Mouse (Mus musculus) spleen, postnatal 36 days (tissue): ENCODE data around the gene Nrf1.

Experiments
- DNase-seq, 2 experiments: peaks; one replicate each; pipeline ENCODE4 v3.0.0; 2022; ENCODE audit warnings: low spot score in 2 of 2, mixed read lengths in 1 of 2

Nrf1 gene

GRCm38 (mm10) chr6:30047271-30048162 is at the start of gene Nrf1:
Gene Nrf1 (plus strand): TSS chr6:30047988.
- DNase-seq = peak; percentile 90 to 92

GRCm38 (mm10) chr6:29998140-29998539 is 49.6 kb upstream of the Nrf1 start:
- no peak for DNase-seq

DNA sequence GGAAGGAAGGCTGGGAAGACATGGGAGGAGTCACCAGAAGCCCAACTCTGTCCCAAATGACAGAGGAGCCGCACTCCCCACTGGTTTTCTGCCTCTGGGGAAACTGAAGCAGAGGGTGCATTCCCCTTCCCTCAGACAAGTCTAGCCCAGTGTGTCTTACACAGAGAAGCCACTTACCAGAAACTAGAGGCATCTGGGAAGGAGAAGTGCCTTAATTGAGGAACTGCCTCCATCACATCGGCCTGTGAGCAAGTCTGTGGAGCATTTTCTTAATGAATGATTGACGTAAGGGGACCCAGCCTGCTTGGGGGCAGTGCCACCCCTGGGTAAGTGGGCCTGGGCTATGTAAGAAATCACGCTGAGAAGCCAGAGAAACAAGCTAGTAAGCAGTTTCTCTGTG is 49.0 kb upstream of the Nrf1 start:
- DNase-seq = no peak

- no peak for DNase-seq
Observed at GRCm38 (mm10) chr6:30002628-30003027, 45.2 kb upstream of the Nrf1 start.

DNA sequence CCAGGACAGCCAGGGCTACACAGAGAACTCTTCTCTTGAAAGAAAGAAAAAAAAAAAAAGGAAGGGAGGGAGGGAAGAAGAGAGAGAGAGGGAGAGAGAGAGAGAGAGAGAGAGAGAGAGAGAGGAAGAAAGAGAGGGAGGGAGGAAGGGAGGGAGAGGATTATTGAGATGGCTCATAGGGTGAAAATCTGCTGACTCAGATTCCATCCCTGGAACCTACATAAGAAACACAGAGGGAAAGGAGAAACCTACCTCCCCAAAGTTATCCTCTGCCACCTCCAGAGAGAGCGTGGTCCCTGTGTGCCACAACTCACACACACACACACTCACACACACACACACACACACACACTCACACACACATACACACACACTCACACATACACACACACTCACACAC is 41.9 kb upstream of the Nrf1 start:
- no peak for DNase-seq

GRCm38 (mm10) chr6:30009204-30009603 is 38.6 kb upstream of the Nrf1 start:
- no peak for DNase-seq

DNA sequence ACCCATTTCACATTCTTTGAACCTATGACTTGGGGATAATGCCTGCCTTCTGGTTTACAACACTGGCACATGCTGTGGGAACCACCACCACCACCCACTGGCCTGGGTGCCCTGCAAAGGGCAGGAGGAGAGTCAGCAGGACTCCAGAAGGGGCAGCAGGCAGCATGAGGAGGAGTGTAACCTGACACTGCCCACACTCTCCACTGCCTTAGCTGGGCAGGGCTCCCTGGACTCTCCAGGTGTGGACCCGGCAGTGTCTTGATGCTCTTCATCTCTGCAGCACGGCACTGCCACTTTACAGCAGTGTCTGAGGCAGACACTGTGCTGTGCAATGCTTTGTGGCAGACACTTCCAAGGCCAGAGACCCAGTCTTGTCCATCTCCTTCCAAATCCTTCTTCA is 34.3 kb upstream of the Nrf1 start:
- DNase-seq = no peak

- no peak for DNase-seq
Observed at GRCm38 (mm10) chr6:30014187-30014864, 33.5 kb upstream of the Nrf1 start.

DNA sequence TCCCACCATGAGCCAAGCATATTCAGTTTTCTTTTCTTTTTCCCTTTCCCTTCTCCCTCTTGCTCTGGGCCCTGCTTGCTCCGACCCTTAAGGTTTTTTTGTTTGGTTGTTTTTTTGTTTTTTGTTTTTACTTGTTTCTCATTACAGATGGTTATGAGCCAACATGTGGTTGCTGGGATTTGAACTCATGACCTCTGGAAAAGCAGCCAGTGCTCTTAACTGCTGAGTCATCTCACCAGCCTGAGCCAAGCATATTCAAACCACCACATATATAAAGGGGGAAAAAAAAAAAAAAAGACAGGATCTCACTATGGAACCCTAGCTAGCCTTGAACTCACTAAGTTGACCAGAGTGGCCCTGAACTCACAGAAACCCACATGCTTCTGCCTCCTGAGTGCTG is 26.5 kb upstream of the Nrf1 start:
- no peak for DNase-seq

- no peak for DNase-seq
Observed at GRCm38 (mm10) chr6:30021656-30022055, 26.1 kb upstream of the Nrf1 start.

DNA sequence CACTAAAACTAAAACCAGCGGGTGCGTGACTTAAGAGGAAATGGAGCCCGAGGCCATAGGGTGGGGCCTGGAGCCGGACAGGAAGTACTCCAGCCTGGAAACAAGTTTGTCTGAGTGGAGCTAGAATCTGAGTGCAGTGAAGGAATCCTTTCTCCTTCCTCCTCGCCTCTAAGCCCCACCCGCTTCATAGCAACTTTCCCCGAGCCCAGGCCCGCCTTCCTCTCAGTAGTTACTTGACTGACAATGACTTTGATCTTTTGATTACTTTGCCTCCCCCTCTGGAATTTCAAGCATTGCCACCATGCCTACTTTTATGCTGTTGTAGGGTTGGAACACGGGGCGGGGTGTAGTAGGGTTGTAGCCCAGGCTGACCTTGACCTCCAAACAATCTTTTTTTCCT is 21.0 kb upstream of the Nrf1 start:
- peak; percentile 5 to 11 for DNase-seq

- no peak for DNase-seq
Observed at GRCm38 (mm10) chr6:30028358-30028757, 19.4 kb upstream of the Nrf1 start.

- DNase-seq = no peak
Observed at GRCm38 (mm10) chr6:30035112-30035511, 12.7 kb upstream of the Nrf1 start.

GRCm38 (mm10) chr6:30041498-30041897 is 6.3 kb upstream of the Nrf1 start:
- DNase-seq = no peak

GRCm38 (mm10) chr6:30042483-30042882 is 5.3 kb upstream of the Nrf1 start:
- DNase-seq = no peak

GRCm38 (mm10) chr6:30048163-30048500 is 344 bp downstream of the Nrf1 start:
- no peak for DNase-seq

DNA sequence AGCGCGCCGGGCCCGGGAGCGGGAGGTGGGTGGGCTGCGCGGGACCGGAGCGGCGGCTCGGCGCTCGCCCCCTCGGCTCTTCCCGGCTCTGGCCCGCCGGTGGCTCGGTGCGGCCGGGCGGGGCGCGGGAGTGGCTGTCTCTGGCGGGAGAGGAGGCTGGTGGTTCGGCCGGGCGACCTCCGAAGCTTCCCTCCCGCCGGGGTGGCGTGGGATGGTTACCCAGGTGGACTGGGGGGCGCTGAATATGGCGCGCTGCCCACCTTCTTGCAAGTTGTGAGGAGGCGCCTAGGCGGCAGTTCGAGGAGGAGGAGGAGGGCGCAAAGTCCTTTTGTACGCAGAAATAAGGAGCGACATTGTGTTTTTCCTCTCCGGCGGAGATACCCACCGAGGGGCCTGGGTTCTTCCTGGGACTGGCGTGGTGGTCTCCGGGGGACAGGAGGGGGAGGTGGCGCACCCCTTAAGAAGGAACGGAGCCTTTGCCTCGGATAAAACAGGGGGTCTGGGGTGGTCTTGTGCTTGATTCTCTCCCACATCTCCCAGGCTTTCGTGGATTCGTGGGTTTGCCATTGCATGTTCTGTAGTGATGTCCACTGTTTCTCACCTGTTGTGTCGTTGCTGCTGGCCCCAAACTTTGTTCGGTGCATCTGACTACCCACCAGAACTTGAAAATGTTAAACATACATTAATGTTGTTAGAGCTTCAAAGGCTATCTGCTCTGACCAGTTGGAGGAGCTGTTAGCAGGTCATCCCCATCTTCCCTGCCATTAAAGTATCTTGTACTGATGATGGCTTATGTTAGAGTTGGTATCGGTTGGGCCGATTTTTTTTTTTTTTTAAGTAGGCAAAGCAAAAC is 939 bp downstream of the Nrf1 start:
- DNase-seq = peak; percentile 46 to 56

DNA sequence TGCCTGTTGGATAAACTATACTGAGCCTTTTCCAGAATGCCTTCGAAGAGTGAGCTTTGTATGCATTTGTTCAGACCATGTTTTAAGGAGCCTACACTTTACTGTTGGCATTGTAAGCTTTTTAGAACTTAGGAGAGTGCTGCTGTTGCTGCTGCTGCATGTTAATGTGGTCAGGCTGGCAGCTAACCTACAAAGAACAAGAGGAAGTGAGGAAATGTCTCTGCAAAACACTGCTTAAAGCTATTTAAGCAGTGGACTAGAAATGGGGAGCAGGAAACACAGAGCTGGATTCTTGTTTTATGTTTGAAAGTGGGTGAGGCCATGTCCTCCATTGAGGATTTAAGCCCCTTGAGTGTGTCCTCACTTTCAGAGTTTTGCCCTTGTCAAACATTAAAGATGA is 5.3 kb downstream of the Nrf1 start:
- DNase-seq = peak; percentile 28 to 33

- DNase-seq = no peak
Observed at GRCm38 (mm10) chr6:30062544-30062943, 14.8 kb downstream of the Nrf1 start.

DNA sequence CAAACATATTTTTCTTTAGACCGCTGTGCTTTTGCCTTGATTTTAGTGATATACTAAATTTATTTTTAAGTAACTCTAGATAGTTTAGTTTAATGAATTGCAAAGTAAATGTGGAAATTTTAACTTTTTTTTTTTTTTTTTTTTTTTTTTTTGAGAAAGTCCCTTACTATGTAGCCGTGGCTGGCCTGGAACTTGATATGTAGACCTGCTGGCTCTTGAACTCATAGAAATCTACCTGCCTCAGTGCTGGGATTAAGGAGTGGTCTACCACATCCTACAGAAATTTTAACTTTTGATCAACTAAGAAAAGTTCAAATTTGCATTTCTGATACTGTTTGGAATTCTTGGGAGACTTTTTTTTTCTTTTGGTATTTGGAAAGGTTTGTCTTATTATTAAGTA is 17.6 kb downstream of the Nrf1 start:
- DNase-seq = no peak

GRCm38 (mm10) chr6:30066746-30067145 is 19.0 kb downstream of the Nrf1 start:
- DNase-seq = no peak

DNA sequence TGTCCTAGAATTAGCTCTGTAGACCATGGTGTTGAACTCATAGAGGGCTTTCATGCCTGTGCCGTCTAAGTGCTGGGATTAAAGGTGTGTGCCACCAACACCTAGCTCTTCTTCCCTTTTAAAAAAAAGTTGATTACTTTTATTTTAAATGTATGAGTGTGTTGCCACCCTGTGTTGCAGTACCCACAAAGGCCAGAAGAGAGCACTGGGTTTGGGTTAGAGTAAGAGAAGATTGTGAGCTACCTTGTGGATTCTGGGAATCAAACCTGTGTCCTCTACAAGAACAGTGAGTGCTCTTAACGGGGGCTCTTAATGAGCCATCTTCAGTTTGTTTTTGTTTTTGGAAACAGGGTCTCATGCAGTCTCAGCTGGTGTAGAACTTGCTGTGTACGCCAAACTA is 24.7 kb downstream of the Nrf1 start:
- no peak for DNase-seq
